Mouse (Mus musculus) embryonic facial prominence, embryonic 13.5 days (tissue): ENCODE data around the gene Fam192a. TPM values are rescaled to one million over a fixed set of nuclear protein-coding genes. Genes with fewer than 3 reads are reported as not detected.

Experiments
- ATAC-seq: fragments of 200-750 bp; cut with Nextera tagmentation; 2 replicates; pipeline ENCODE4 v1.8.0; 2017; ENCODE audit warnings: low read depth; ENCODE audit not compliant: insufficient number of reproducible peaks, insufficient read depth, low FRiP score, low TSS enrichment
- H3K27ac ChIP-seq: fragments of 300-500 bp; sonication (generic); 2 replicates; pipeline ENCODE4 v1.5.1; 2015; ENCODE audit warnings: moderate library complexity, mild to moderate bottlenecking, inconsistent platforms
- H3K27me3 ChIP-seq: fragments of 300-500 bp; sonication (generic); 2 replicates; pipeline ENCODE4 v1.6.1; 2015; ENCODE audit warnings: mild to moderate bottlenecking, inconsistent platforms
- H3K36me3 ChIP-seq: fragments of 300-500 bp; sonication (generic); 2 replicates; pipeline ENCODE4 v1.6.1; 2015; ENCODE audit warnings: mild to moderate bottlenecking, inconsistent platforms
- H3K4me1 ChIP-seq: fragments of 300-500 bp; sonication (generic); 2 replicates; pipeline ENCODE4 v1.6.1; 2015; ENCODE audit warnings: inconsistent platforms
- H3K4me2 ChIP-seq: fragments of 300-500 bp; sonication (generic); 2 replicates; pipeline ENCODE4 v1.6.1; 2015; ENCODE audit warnings: moderate library complexity, mild to moderate bottlenecking, inconsistent platforms
- H3K4me3 ChIP-seq: fragments of 300-500 bp; sonication (generic); 2 replicates; pipeline ENCODE4 v1.5.1; 2015; ENCODE audit warnings: mild to moderate bottlenecking, inconsistent platforms
- H3K9ac ChIP-seq: fragments of 300-500 bp; sonication (generic); 2 replicates; pipeline ENCODE4 v1.6.1; 2015; ENCODE audit warnings: mild to moderate bottlenecking, inconsistent platforms
- H3K9me3 ChIP-seq: fragments of 300-500 bp; sonication (generic); 2 replicates; pipeline ENCODE4 v1.6.1; 2016; ENCODE audit warnings: inconsistent platforms
- WGBS: fragments of 180-500 bp; shearing (Covaris S2); methylation state at CpG from one replicate; pipeline ENCODE4 v1.1.7; 2015; ENCODE audit warnings: mixed read lengths; 5-methylcytosine and 5-hydroxymethylcytosine counted together
- polyA plus RNA-seq: library from polyadenylated mRNA; unstranded; fragments of >200 nt; fragmentation: Nextera tagmentation; extraction: Ambion mirVana; gene quantifications from 2 replicates; pipeline ENCODE4 v1.2.1, GENCODE M21; 2015

Fam192a gene
- polyA plus RNA-seq, 1 experiment from 2014 or later, result 77.1 TPM

GRCm38 (mm10) chr8:94530643-94531042, 71.2 kb downstream of the Fam192a start:
- H3K27me3 ChIP-seq, result peaks cover 44% of the 10 kb centered on the region
- H3K4me3 ChIP-seq, result no peak overlapping the region
- no peak overlapping the region for H3K4me2 ChIP-seq
- 95% methylated on average over 4 of the region's 4 CpGs for WGBS
- H3K36me3 ChIP-seq, result no peaks in the 10 kb centered on the region
- H3K4me1 ChIP-seq, result peaks cover 15% of the 10 kb centered on the region
- no peak for ATAC-seq
- H3K27ac ChIP-seq, result no peak overlapping the region
- H3K9ac ChIP-seq, result no peak overlapping the region
- no peaks in the 10 kb centered on the region for H3K9me3 ChIP-seq

- Histone ChIP-seq H3K27me3 (peaks cover 36% of the 10 kb centered on the region), H3K36me3 (no peaks in the 10 kb centered on the region), H3K9ac (no peak overlapping the region), H3K4me3 (no peak overlapping the region), H3K4me1 (peaks cover 15% of the 10 kb centered on the region), H3K9me3 (no peaks in the 10 kb centered on the region), H3K4me2 (no peak overlapping the region), H3K27ac (no peak overlapping the region)
- 67% methylated on average over 4 of the region's 4 CpGs for WGBS
- ATAC-seq, result no peak
Observed at GRCm38 (mm10) chr8:94529875-94530274, 71.9 kb downstream of the Fam192a start.

GRCm38 (mm10) chr8:94528245-94528644, 73.6 kb downstream of the Fam192a start:
- Histone ChIP-seq H3K9me3 (no peaks in the 10 kb centered on the region), H3K4me1 (peaks cover 7% of the 10 kb centered on the region), H3K4me2 (no peak overlapping the region), H3K4me3 (no peak overlapping the region), H3K36me3 (no peaks in the 10 kb centered on the region), H3K27me3 (peaks cover 20% of the 10 kb centered on the region), H3K9ac (no peak overlapping the region), H3K27ac (no peak overlapping the region)
- WGBS, result 47% methylated on average over 4 of the region's 4 CpGs
- no peak for ATAC-seq

DNA sequence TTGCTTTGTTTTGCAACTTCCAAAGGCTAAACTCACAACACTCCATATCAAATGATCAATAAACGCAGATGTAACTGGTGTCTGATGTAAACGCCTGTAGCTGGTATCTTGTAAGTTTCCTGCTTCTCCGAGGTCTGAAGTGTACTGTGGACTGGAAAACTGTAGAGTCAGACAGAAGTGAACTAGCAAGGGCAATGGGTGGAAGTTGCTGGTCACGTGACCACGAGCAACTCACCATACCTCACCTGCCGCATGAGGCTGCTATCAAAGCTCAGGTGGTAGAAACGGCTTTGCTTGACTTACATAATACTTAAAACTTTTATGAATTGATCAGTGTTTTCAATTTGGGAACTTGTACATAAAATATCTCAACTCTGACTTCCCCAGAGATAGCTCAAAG, 74.6 kb downstream of the Fam192a start:
- H3K4me1 ChIP-seq, result peaks cover 5% of the 10 kb centered on the region
- H3K27me3 ChIP-seq, result peaks cover 17% of the 10 kb centered on the region
- no peak overlapping the region for H3K4me2 ChIP-seq
- H3K36me3 ChIP-seq, result no peaks in the 10 kb centered on the region
- no peaks in the 10 kb centered on the region for H3K9me3 ChIP-seq
- H3K9ac ChIP-seq, result no peak overlapping the region
- H3K4me3 ChIP-seq, result no peak overlapping the region
- H3K27ac ChIP-seq, result no peak overlapping the region
- WGBS, result 79% methylated on average over 7 of the region's 7 CpGs
- no peak for ATAC-seq

GRCm38 (mm10) chr8:94524554-94524953, 77.2 kb downstream of the Fam192a start:
- Histone ChIP-seq H3K4me2 (no peak overlapping the region), H3K27me3 (peaks cover 11% of the 10 kb centered on the region; the same call in 1 of the 2 replicates), H3K4me3 (no peak overlapping the region), H3K9me3 (no peaks in the 10 kb centered on the region), H3K9ac (no peak overlapping the region), H3K27ac (no peak overlapping the region), H3K4me1 (no peaks in the 10 kb centered on the region), H3K36me3 (no peaks in the 10 kb centered on the region)
- no peak for ATAC-seq
- WGBS, result 81% methylated on average over 9 of the region's 9 CpGs

Other genes with a start within 250 kb of the Fam192a start
- gene Herpud1, start 215.6 kb downstream of the Fam192a start, polyA plus RNA-seq, result 56.1 and 63.7 TPM in 2 replicates
- gene Nlrc5, start 167.6 kb downstream of the Fam192a start, polyA plus RNA-seq, result 0.34 and 0.37 TPM in 2 replicates
- gene Cpne2, start 69.0 kb downstream of the Fam192a start, polyA plus RNA-seq, result 12.0 and 12.6 TPM in 2 replicates
- gene Rspry1, start 60 bp downstream of the Fam192a start, polyA plus RNA-seq, result 44.1 and 48.1 TPM in 2 replicates
- 152 and 163 TPM in 2 replicates for gene Arl2bp, start 64.6 kb upstream of the Fam192a start, polyA plus RNA-seq
- gene Pllp, start 94.3 kb upstream of the Fam192a start, polyA plus RNA-seq, result 3.4 and 4.1 TPM in 2 replicates
- gene Ccl22, start 143.6 kb upstream of the Fam192a start, polyA plus RNA-seq, result not detected in 2 replicates
- gene Cx3cl1, start 170.0 kb upstream of the Fam192a start, polyA plus RNA-seq, result 7.8 and 9.8 TPM in 2 replicates
- gene Ccl17, start 208.5 kb upstream of the Fam192a start, polyA plus RNA-seq, result not detected in 2 replicates
- gene Coq9, start 236.3 kb upstream of the Fam192a start, polyA plus RNA-seq, result 61.8 and 65.9 TPM in 2 replicates
- gene Ciapin1, start 236.4 kb upstream of the Fam192a start, polyA plus RNA-seq, result 109 and 123 TPM in 2 replicates